ENCODE assay signal across 8 mouse cellular contexts in the genomic region with DNA sequence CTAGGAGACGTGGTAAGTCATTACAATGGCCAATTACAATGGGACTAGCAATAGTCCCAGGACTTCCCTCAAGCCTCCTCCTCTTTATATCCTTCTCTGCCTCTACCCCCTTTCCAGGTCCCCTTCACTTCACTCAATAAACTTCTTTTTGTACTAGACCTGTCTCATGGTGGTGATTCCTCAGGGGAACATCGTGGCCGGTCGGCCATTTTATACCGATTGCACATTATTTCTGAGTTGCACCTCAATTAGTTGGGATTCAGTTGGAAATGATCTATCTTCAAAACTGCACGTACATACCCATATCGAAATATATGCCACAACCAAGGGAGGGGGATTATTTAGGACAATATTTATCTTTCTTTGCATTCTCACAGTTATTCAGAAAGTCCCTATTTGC. TPM values are rescaled to one million over a fixed set of nuclear protein-coding genes. Genes with fewer than 3 reads are reported as not detected.
DNase-seq lines count a peak whose midpoint lies in the region; ATAC-seq and TF ChIP-seq lines count a peak whose summit lies in the region.

No protein-coding gene starts in this region.

- peak overlapping the region; percentile 91 for H3K27ac ChIP-seq in lung, postnatal 0 days (ENCODE audit: low read length)
- peak overlapping the region; percentile 96 for H3K27ac ChIP-seq in embryonic facial prominence, embryonic 14.5 days (replicated peaks; ENCODE audit: low read depth, low read length)
- peak overlapping the region; percentile 98 for H3K27ac ChIP-seq in limb, embryonic 15.5 days
- H3K27ac ChIP-seq in stomach, embryonic 15.5 days, result peak overlapping the region; percentile 92

- H3K4me1 ChIP-seq in lung, postnatal 0 days (ENCODE audit: insufficient read depth, low read depth, low read length), result peaks cover 5% of the 10 kb centered on the region; the same call in 1 of the 2 replicates
- H3K4me1 ChIP-seq in embryonic facial prominence, embryonic 14.5 days (ENCODE audit: control insufficient read depth, insufficient read depth, low read length), result peaks cover 9% of the 10 kb centered on the region
- peaks cover 14% of the 10 kb centered on the region for H3K4me1 ChIP-seq in limb, embryonic 15.5 days
- peaks cover 10% of the 10 kb centered on the region for H3K4me1 ChIP-seq in stomach, embryonic 15.5 days

- H3K27me3 ChIP-seq in lung, postnatal 0 days (replicated peaks; ENCODE audit: insufficient read depth, low read length), result no peaks in the 10 kb centered on the region
- H3K27me3 ChIP-seq in embryonic facial prominence, embryonic 14.5 days (replicated peaks; ENCODE audit: control insufficient read depth, insufficient read depth, low read length), result no peaks in the 10 kb centered on the region
- no peaks in the 10 kb centered on the region for H3K27me3 ChIP-seq in limb, embryonic 15.5 days
- no peaks in the 10 kb centered on the region for H3K27me3 ChIP-seq in stomach, embryonic 15.5 days (replicated peaks)

- no peaks in the 10 kb centered on the region for H3K9me3 ChIP-seq in lung, postnatal 0 days (ENCODE audit: low read length)
- H3K9me3 ChIP-seq in embryonic facial prominence, embryonic 14.5 days (ENCODE audit: control insufficient read depth, low read length), result no peaks in the 10 kb centered on the region
- no peaks in the 10 kb centered on the region for H3K9me3 ChIP-seq in limb, embryonic 15.5 days
- H3K9me3 ChIP-seq in stomach, embryonic 15.5 days, result no peaks in the 10 kb centered on the region

- TF ChIP-seq CTCF in lung, postnatal 0 days (IDR thresholded peaks at IDR 0.05), result no peak

- 33% methylated on average over 7 of the region's 7 CpGs for WGBS in lung, postnatal 0 days
- 28% methylated on average over 7 of the region's 7 CpGs for WGBS in embryonic facial prominence, embryonic 14.5 days
- WGBS in limb, embryonic 15.5 days, result 23% methylated on average over 7 of the region's 7 CpGs
- 25% methylated on average over 7 of the region's 7 CpGs for WGBS in stomach, embryonic 15.5 days

- H3K36me3 ChIP-seq in lung, postnatal 0 days (ENCODE audit: insufficient read depth, low read length), result no peaks in the 10 kb centered on the region
- peaks cover 44% of the 10 kb centered on the region for H3K36me3 ChIP-seq in embryonic facial prominence, embryonic 14.5 days (ENCODE audit: control insufficient read depth, insufficient read depth, low read length)
- peaks cover 22% of the 10 kb centered on the region for H3K36me3 ChIP-seq in limb, embryonic 15.5 days
- H3K36me3 ChIP-seq in stomach, embryonic 15.5 days, result peaks cover 12% of the 10 kb centered on the region; the same call in 1 of the 2 replicates

- H3K4me2 ChIP-seq in lung, postnatal 0 days (replicated peaks; ENCODE audit: low read depth, low read length), result peak overlapping the region; percentile 89
- H3K4me2 ChIP-seq in embryonic facial prominence, embryonic 14.5 days (ENCODE audit: low read depth, low read length), result peak overlapping the region; percentile 88
- H3K4me2 ChIP-seq in limb, embryonic 15.5 days, result peak overlapping the region; percentile 74
- peak overlapping the region; percentile 74 for H3K4me2 ChIP-seq in stomach, embryonic 15.5 days

- H3K9ac ChIP-seq in lung, postnatal 0 days (replicated peaks; ENCODE audit: low read depth), result peak overlapping the region; percentile 81; the same call in 1 of the 2 replicates
- peak overlapping the region; percentile 86 for H3K9ac ChIP-seq in embryonic facial prominence, embryonic 14.5 days (ENCODE audit: low read depth, low read length)
- H3K9ac ChIP-seq in limb, embryonic 15.5 days, result peak overlapping the region; percentile 72; the same call in 1 of the 2 replicates
- no peak overlapping the region for H3K9ac ChIP-seq in stomach, embryonic 15.5 days

- no peak for ATAC-seq in lung, postnatal 0 days
- ATAC-seq in embryonic facial prominence, embryonic 14.5 days (ENCODE audit: low read depth), result peak; percentile 12; the same call in 1 of the 2 replicates
- ATAC-seq in limb, embryonic 15.5 days (ENCODE audit: insufficient number of reproducible peaks, low FRiP score, low TSS enrichment, low read depth), result no peak
- ATAC-seq in stomach, embryonic 15.5 days (ENCODE audit: insufficient read depth, low FRiP score, low read depth), result no peak

- DNase-seq in lung, postnatal 0 days (ENCODE audit: low spot score), result no peak
- no peak for DNase-seq in lung, postnatal 14 days
- no peak for DNase-seq in embryonic facial prominence, embryonic 14.5 days (ENCODE audit: low spot score)
- DNase-seq in right cerebral cortex, postnatal 4 days, result no peak
- no peak for DNase-seq in lung, postnatal 4 days
- no peak for DNase-seq in frontal cortex, adult 2 months (ENCODE audit: extremely low spot score in 1 of 2, low spot score in 1 of 2)

- H3K4me3 ChIP-seq in lung, postnatal 0 days (ENCODE audit: low read depth, low read length), result peak overlapping the region; percentile 85
- peak overlapping the region; percentile 88 for H3K4me3 ChIP-seq in embryonic facial prominence, embryonic 14.5 days (ENCODE audit: low read depth, low read length)
- peak overlapping the region; percentile 82 for H3K4me3 ChIP-seq in limb, embryonic 15.5 days
- peak overlapping the region; percentile 76 for H3K4me3 ChIP-seq in stomach, embryonic 15.5 days (replicated peaks)

- no peak for TF ChIP-seq EP300 in lung, postnatal 0 days (IDR thresholded peaks at IDR 0.05)

RNA-seq across cellular contexts. Expression of a gene that starts 8.9 kb away (rescaled TPM):
- 7.6 and 9.3 TPM in 2 replicates for polyA plus RNA-seq in lung, postnatal 0 days (2015; fragmentation: Nextera tagmentation; extraction: Ambion mirVana)
- 15.2 and 15.6 TPM in 2 replicates for polyA plus RNA-seq in embryonic facial prominence, embryonic 14.5 days (2014; fragmentation: Nextera tagmentation; extraction: Ambion mirVana)
- polyA plus RNA-seq in limb, embryonic 15.5 days (2015; fragmentation: Nextera tagmentation; extraction: Ambion mirVana), result 12.1 and 14.1 TPM in 2 replicates
- 13.1 and 14.2 TPM in 2 replicates for polyA plus RNA-seq in stomach, embryonic 15.5 days (2015; fragmentation: Nextera tagmentation; extraction: Ambion mirVana)
- polyA plus RNA-seq in frontal cortex, adult 2 months (2012; rRNA removed), result 25.6 and 26.6 TPM in 2 replicates

RNA-seq across cellular contexts. Expression of a gene that starts 11.3 kb away (rescaled TPM):
- polyA plus RNA-seq in lung, postnatal 0 days (2015; fragmentation: Nextera tagmentation; extraction: Ambion mirVana), result 2.2 and 2.6 TPM in 2 replicates
- 6.2 and 6.6 TPM in 2 replicates for polyA plus RNA-seq in embryonic facial prominence, embryonic 14.5 days (2014; fragmentation: Nextera tagmentation; extraction: Ambion mirVana)
- polyA plus RNA-seq in limb, embryonic 15.5 days (2015; fragmentation: Nextera tagmentation; extraction: Ambion mirVana), result 6.0 and 6.2 TPM in 2 replicates
- 5.9 and 6.3 TPM in 2 replicates for polyA plus RNA-seq in stomach, embryonic 15.5 days (2015; fragmentation: Nextera tagmentation; extraction: Ambion mirVana)
- 6.6 TPM in 2 replicates for polyA plus RNA-seq in frontal cortex, adult 2 months (2012; rRNA removed)

RNA-seq across cellular contexts. Expression of a gene that starts 11.4 kb away (rescaled TPM):
- polyA plus RNA-seq in lung, postnatal 0 days (2015; fragmentation: Nextera tagmentation; extraction: Ambion mirVana), result 3.1 and 3.5 TPM in 2 replicates
- 4.1 and 4.8 TPM in 2 replicates for polyA plus RNA-seq in embryonic facial prominence, embryonic 14.5 days (2014; fragmentation: Nextera tagmentation; extraction: Ambion mirVana)
- 5.3 and 8.3 TPM in 2 replicates for polyA plus RNA-seq in limb, embryonic 15.5 days (2015; fragmentation: Nextera tagmentation; extraction: Ambion mirVana)
- polyA plus RNA-seq in stomach, embryonic 15.5 days (2015; fragmentation: Nextera tagmentation; extraction: Ambion mirVana), result 6.4 and 6.5 TPM in 2 replicates
- polyA plus RNA-seq in frontal cortex, adult 2 months (2012; rRNA removed), result 9.9 and 10.0 TPM in 2 replicates

RNA-seq across cellular contexts. Expression of a gene that starts 11.5 kb away (rescaled TPM):
- polyA plus RNA-seq in lung, postnatal 0 days (2015; fragmentation: Nextera tagmentation; extraction: Ambion mirVana), result 22.3 and 26.7 TPM in 2 replicates
- polyA plus RNA-seq in embryonic facial prominence, embryonic 14.5 days (2014; fragmentation: Nextera tagmentation; extraction: Ambion mirVana), result 40.7 and 46.5 TPM in 2 replicates
- polyA plus RNA-seq in limb, embryonic 15.5 days (2015; fragmentation: Nextera tagmentation; extraction: Ambion mirVana), result 42.2 and 45.1 TPM in 2 replicates
- 38.0 and 39.3 TPM in 2 replicates for polyA plus RNA-seq in stomach, embryonic 15.5 days (2015; fragmentation: Nextera tagmentation; extraction: Ambion mirVana)
- 43.9 and 51.4 TPM in 2 replicates for polyA plus RNA-seq in frontal cortex, adult 2 months (2012; rRNA removed)
